In genomic region chr11:34072309-34072708, GRCm38 (mm10) we compare ENCODE assay signal across 16 mouse cellular contexts. TPM values are rescaled to one million over a fixed set of nuclear protein-coding genes. Genes with fewer than 3 reads are reported as not detected.
DNase-seq lines count a peak whose midpoint lies in the region; ATAC-seq and TF ChIP-seq lines count a peak whose summit lies in the region.
"Had no signal": no experiment of that assay in that cellular context is flagged by ENCODE, and none has a peak within 500 bp of the region (broad histone marks: within the 10 kb centered on the region; RNA-seq: fewer than 3 reads in every experiment).

No protein-coding gene starts in this region.

- H3K36me3 ChIP-seq in heart, adult 2 months (ENCODE audit: control insufficient read depth, insufficient read depth, low read length) = no peaks in the 10 kb centered on the region
- no peaks in the 10 kb centered on the region for H3K36me3 ChIP-seq in liver, embryonic 11.5 days (ENCODE audit: control insufficient read depth, insufficient read depth, low read length)
- H3K36me3 ChIP-seq in megakaryocyte, embryonic 14.5 days (replicated peaks; ENCODE audit: low read length) = peaks cover 97% of the 10 kb centered on the region
- H3K36me3 ChIP-seq in heart, embryonic 10.5 days = no peaks in the 10 kb centered on the region
- H3K36me3 ChIP-seq: embryonic facial prominence, embryonic 13.5 days; midbrain, embryonic 12.5 days had no signal

- TF ChIP-seq EP300 in heart, adult 2 months (IDR thresholded peaks at IDR 0.05; ENCODE audit: insufficient read depth, low read depth, low read length) = 0 out of 2 replicates have a peak, but pooled peaks have one; percentile 9

- 70% methylated on average over 4 of the region's 4 CpGs for WGBS in heart, adult 2 months
- 47% methylated on average over 4 of the region's 4 CpGs for WGBS in liver, embryonic 11.5 days
- 63% methylated on average over 4 of the region's 4 CpGs for WGBS in heart, embryonic 10.5 days

- no peak overlapping the region for H3K4me3 ChIP-seq in heart, adult 2 months
- no peak overlapping the region for H3K4me3 ChIP-seq in liver, embryonic 11.5 days (ENCODE audit: low read depth, low read length)
- peak overlapping the region; percentile 80 for H3K4me3 ChIP-seq in megakaryocyte, embryonic 14.5 days (replicated peaks)
- no peak overlapping the region for H3K4me3 ChIP-seq in heart, embryonic 10.5 days
- H3K4me3 ChIP-seq: embryonic facial prominence, embryonic 13.5 days; midbrain, embryonic 12.5 days had no signal

- ATAC-seq in liver, embryonic 11.5 days (replicated peaks; ENCODE audit: low FRiP score) = peak; percentile 51; the same call in 1 of the 2 replicates

- H3K9ac ChIP-seq in heart, adult 2 months (ENCODE audit: low read depth, low read length) = no peak overlapping the region
- no peak overlapping the region for H3K9ac ChIP-seq in liver, embryonic 11.5 days (ENCODE audit: low read depth, low read length)
- H3K9ac ChIP-seq: embryonic facial prominence, embryonic 13.5 days; hindbrain, embryonic 14.5 days; midbrain, embryonic 12.5 days had no signal

- peaks cover 6% of the 10 kb centered on the region for H3K4me1 ChIP-seq in heart, adult 2 months (ENCODE audit: control insufficient read depth, insufficient read depth, low read length)
- peaks cover 8% of the 10 kb centered on the region for H3K4me1 ChIP-seq in liver, embryonic 11.5 days (replicated peaks; ENCODE audit: control insufficient read depth, insufficient read depth, low read length)
- peaks cover 94% of the 10 kb centered on the region for H3K4me1 ChIP-seq in megakaryocyte, embryonic 14.5 days
- peaks cover 8% of the 10 kb centered on the region for H3K4me1 ChIP-seq in heart, embryonic 10.5 days

- H3K27me3 ChIP-seq in heart, adult 2 months (ENCODE audit: control insufficient read depth, insufficient read depth, low read length) = no peaks in the 10 kb centered on the region
- H3K27me3 ChIP-seq in liver, embryonic 11.5 days (replicated peaks; ENCODE audit: control insufficient read depth, insufficient read depth, low read length) = no peaks in the 10 kb centered on the region
- H3K27me3 ChIP-seq in megakaryocyte, embryonic 14.5 days (replicated peaks) = no peaks in the 10 kb centered on the region
- H3K27me3 ChIP-seq in heart, embryonic 10.5 days (ENCODE audit: insufficient read depth, poor library complexity, severe bottlenecking) = peaks cover 7% of the 10 kb centered on the region; the same call in 1 of the 2 replicates
- H3K27me3 ChIP-seq: embryonic facial prominence, embryonic 13.5 days had no signal

- no peaks in the 10 kb centered on the region for H3K79me2 ChIP-seq in heart, adult 2 months (replicated peaks; ENCODE audit: control insufficient read depth, insufficient read depth, low read length)

- intact Hi-C loops in heart, adult 2 months (cut with DNase I) = loop anchor here (2.0 kb wide), 1 partner anchor 70 kb away; no protein-coding TSS in a partner anchor
- intact Hi-C loops in heart, postnatal 14 days (cut with DNase I) = loop anchor here (2.0 kb wide), 1 partner anchor 68 kb away; no protein-coding TSS in a partner anchor

- TF ChIP-seq POLR2A in heart, adult 2 months (IDR thresholded peaks at IDR 0.05; ENCODE audit: insufficient read depth, low read depth, low read length) = no peak

- TF ChIP-seq CTCF in heart, adult 2 months (IDR thresholded peaks at IDR 0.05) = no peak

- H3K4me2 ChIP-seq in liver, embryonic 11.5 days = no peak overlapping the region
- H3K4me2 ChIP-seq: embryonic facial prominence, embryonic 13.5 days; hindbrain, embryonic 14.5 days; midbrain, embryonic 12.5 days had no signal

- no peaks in the 10 kb centered on the region for H3K9me3 ChIP-seq in liver, embryonic 11.5 days (ENCODE audit: control insufficient read depth, low read length)
- no peaks in the 10 kb centered on the region for H3K9me3 ChIP-seq in megakaryocyte, embryonic 14.5 days
- H3K9me3 ChIP-seq in heart, embryonic 10.5 days = no peaks in the 10 kb centered on the region
- H3K9me3 ChIP-seq: embryonic facial prominence, embryonic 13.5 days; midbrain, embryonic 12.5 days had no signal

- peak in 1 of 2 experiments; percentile 26 for DNase-seq in heart, adult 2 months
- DNase-seq in heart, postnatal 14 days = no peak
- peak; percentile 60 for DNase-seq in MEL-GATA-1-ER (ENCODE audit: extremely low read depth, low read depth)
- no peak for DNase-seq in liver, embryonic 11.5 days (ENCODE audit: low spot score)
- no peak for DNase-seq in gastrocnemius, adult 8-10 months (ENCODE audit: low spot score in 2 of 2)
- DNase-seq in heart, embryonic 10.5 days (ENCODE audit: low spot score) = no peak
- DNase-seq in ovary, postnatal 10 days (ENCODE audit: low spot score) = no peak
- DNase-seq: gastrocnemius, postnatal 10 days; layer of hippocampus, postnatal 36 days; right cerebral cortex, adult 18-20 months had no signal

- H3K27ac ChIP-seq in heart, adult 2 months = no peak overlapping the region
- no peak overlapping the region for H3K27ac ChIP-seq in liver, embryonic 11.5 days (ENCODE audit: low read depth, low read length)
- H3K27ac ChIP-seq in heart, embryonic 10.5 days = no peak overlapping the region
- H3K27ac ChIP-seq: embryonic facial prominence, embryonic 13.5 days; hindbrain, embryonic 14.5 days; midbrain, embryonic 12.5 days had no signal

RNA-seq across cellular contexts. Expression of gene Lcp2, which starts 25.6 kb away (rescaled TPM):
- total RNA-seq in heart, adult 2 months (2021) = 1 to 10 TPM; 1.6 to 1.7 TPM
- 1.3 and 1.8 TPM in 2 replicates for polyA plus RNA-seq in heart, adult 2 months (2012; rRNA removed)
- 1 to 10 TPM; 3.0 to 4.9 TPM for total RNA-seq in heart, postnatal 14 days (2021)
- 13.3 and 16.0 TPM in 2 replicates for polyA plus RNA-seq in liver, embryonic 11.5 days (2014; fragmentation: Nextera tagmentation; extraction: Ambion mirVana)
- polyA plus RNA-seq in megakaryocyte, embryonic 14.5 days (2012; ENCODE audit: insufficient read depth, low replicate concordance) = 68.0 and 131 TPM in 2 replicates
- total RNA-seq in gastrocnemius, adult 8-10 months (2022) = under 1 TPM; 0.19 to 0.62 (median 0.36) TPM
- 1.3 and 2.4 TPM in 2 replicates for polyA plus RNA-seq in heart, embryonic 10.5 days (2016; fragmentation: Nextera tagmentation; extraction: Ambion mirVana)
- polyA plus RNA-seq: C2C12 had no signal

RNA-seq across cellular contexts. Expression of gene 4930469K13Rik, which starts 26.0 kb away (rescaled TPM):
- not detected for total RNA-seq in heart, adult 2 months (2021)
- not detected in 2 replicates for polyA plus RNA-seq in heart, adult 2 months (2012; rRNA removed)
- total RNA-seq in heart, postnatal 14 days (2021) = not detected
- polyA plus RNA-seq in liver, embryonic 11.5 days (2014; fragmentation: Nextera tagmentation; extraction: Ambion mirVana) = not detected in 2 replicates
- not detected in 2 replicates for polyA plus RNA-seq in megakaryocyte, embryonic 14.5 days (2012; ENCODE audit: insufficient read depth, low replicate concordance)
- not detected for total RNA-seq in gastrocnemius, adult 8-10 months (2022)
- not detected in 2 replicates for polyA plus RNA-seq in heart, embryonic 10.5 days (2016; fragmentation: Nextera tagmentation; extraction: Ambion mirVana)
- total RNA-seq: gastrocnemius, postnatal 10 days; layer of hippocampus, postnatal 36 days had no signal
- polyA plus RNA-seq: C2C12; midbrain, embryonic 12.5 days; urinary bladder, adult 2 months had no signal
